Mouse (Mus musculus): ENCODE measurements around the gene Psen2.

The Psen2 gene

DNA sequence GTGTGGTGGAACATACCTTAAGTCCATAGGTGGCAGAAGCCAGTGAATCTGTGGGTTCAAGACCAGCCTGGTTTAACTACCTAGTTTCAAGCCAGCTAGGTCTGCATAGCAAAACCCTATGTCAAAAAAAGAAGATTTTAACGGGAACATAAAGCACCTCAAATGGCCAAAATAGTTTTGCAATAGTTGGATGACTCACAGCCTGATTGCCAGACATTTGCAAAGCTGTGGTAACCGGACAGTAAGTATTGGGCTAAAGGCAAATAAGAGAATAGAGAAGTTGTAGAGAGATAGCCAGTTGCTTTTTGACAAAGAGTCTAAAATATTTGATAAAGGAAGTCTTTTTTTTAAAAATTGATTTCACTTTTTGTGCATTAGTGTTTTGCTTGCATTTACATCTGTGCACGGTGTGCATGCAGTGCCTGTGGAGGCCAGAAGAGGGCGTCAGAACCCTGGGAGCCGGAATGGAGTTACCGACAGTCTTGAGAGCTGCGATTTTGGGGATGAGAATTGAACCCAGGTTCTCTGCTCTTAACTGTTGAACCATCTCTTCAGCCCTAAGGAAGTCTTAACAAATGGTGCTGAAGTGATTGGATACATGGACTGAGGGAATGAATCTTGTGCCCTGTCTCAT, at the start of gene Psen2:
TSS of gene Psen2 (minus strand) at position 75 of the 634 bp plus-strand sequence.
- DNase-seq (ENCODE audit: low spot score): no peak

DNA sequence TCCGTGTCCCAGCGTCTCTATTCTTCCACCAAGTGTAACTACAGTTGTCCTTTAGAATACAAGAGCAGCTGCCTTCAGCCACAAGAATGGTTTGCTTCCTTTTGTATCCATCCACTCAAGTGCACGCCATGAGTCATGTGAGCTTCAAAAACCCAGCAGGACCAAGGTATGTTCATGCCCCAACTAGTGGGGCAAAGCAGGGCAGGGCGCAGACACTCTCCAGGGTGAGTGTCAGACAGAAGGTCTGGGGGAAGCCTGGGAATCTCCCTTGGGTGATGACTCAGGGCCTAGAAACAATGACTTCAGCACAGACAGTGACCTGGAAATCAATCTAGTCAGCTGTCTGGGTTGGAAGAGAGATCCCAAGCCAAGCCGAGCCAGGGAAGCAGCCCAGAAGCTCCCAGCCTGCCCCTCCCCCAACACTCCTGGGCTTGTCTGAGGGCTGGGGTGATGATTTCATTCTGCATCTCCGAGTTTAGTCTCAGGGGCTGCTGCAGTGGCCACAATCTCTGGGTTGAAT, 49.6 kb upstream of the Psen2 start:
- no peak for DNase-seq (ENCODE audit: low spot score)

DNA sequence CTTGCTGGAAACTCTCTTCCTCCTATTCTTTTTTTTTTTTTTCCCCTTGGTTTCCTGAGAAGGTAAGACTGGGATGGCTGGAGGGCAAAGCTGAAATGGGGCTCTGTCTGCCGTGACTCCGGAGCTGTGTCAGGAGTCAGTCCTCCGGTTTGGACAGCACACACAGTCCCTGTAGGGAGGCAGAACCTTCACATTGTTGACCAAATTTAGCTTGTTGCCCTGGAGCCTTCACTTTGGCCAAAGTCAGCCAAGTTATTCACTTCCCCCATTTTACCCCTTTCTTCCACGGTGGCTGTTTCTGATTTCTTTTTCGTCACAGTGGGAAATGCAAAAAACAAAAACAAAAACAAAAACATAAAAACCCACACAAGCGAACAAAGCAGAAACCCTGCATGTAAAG, 49.0 kb upstream of the Psen2 start:
- no peak for DNase-seq (ENCODE audit: low spot score)

DNA sequence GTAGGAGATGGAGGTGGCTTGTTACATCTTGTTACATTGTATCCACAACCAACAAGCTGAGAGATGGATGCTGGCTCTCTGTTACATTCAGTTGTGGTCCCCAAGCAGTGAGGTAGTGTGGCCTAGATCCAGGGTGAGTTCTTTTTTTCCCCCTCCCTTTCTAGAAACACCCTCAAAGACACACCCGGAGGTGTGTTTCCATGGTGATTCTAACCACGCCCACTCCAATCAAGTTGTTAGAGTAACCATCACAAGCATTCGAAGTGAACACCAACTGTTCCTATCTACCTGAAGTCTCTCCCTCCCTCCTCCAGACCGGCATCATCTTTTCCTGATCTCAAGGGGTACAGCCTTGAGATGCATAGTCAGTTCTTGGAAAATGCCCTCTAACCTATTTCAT, 45.7 kb upstream of the Psen2 start:
- no peak for DNase-seq (ENCODE audit: low spot score)

DNA sequence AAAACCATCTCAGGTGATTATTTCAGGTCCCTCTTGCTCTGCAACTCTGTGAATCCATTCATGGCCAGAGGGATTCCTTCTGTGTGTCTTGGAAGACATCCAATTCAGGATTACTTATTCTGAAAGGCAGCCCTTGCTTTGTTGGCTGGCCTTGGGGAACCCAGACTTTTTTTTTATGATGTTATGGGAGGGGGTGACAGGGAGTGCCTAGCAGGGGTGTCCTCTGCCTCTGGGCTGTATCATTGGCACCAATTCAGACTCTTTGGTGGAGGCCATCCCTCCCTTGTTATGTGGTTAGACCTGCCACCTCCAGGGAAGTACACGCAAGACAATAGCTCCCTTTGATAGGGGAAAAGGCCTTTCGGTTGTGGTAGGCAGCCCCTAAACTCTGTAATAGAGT, 44.4 kb upstream of the Psen2 start:
- no peak for DNase-seq (ENCODE audit: low spot score)

DNA sequence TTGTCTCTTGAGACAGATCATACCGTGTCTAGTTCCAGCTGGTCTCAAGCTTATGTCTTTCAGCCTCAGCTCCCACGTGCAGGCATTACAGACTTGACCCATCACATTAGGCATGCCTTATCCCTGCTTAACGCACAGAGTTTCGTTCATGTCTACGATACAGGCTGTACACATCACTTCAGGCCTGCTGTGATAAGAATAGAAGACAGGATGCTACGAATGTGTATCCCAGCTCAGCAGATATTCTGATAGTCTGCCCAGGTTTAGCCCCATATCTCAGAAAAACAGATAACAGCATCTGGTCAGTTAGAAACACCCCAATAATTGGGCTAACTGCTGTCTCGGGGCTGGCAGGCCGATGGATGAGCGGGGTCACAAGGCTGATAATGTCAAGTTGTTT, 43.7 kb upstream of the Psen2 start:
- DNase-seq (ENCODE audit: low spot score): no peak

DNA sequence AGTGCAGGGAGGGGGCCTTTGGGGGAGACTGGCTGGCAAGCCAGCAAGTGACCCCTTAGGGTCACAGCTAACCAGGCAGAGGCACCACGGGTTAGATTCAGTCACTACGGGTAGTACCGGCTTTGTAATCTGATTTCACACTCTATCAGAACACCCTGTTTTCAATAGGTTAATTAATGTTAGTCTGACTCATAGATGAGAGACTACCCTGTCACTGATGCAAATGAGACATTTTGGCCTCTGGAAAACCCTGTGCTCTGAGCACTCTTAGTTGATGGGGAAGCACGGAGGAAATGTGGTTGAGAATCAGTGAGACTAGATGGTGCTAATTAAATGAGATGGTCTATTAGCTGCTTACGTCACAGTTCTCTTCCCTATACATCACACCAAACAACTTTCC, 40.4 kb upstream of the Psen2 start:
- no peak for DNase-seq (ENCODE audit: low spot score)

DNA sequence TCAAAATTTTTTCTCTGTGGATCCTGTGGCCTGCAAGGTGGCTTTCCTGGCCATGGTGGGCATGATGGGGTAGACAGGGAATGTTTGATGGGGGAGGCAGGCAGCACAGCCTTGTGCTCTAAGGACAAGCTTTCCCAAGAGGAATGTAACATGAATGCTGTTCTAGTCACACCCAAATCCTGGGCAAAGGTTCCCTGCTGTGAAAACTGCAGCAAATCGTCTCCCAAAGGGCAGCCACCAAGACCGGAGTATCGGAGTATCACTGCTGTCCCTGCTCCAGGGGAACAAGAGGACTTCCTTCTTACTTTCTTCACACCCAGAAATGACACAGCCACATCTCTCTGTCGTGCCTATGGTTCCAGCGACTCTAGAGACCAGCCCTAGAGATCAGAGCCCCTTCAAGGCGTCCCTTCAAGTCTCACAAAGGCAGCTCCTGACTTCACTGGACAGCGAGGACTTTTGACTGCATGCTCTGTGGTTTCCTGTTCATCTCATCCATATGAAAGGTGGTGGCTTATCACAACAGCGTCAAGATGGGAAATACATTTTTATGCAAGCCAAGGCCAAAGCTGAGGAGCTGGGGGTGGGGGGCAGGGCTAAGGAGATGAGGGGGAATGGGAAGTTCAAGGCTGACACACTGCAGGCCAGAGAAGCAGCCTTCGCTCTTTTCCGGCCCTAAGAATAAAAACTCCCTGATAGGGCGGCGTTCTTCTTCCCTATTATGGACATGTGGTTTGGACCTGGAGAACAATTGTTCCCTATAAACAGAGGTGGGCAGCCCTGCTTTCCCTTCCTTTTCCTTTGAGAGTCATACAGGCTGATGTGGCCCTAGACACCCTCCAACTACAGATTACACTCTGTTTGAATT, 39.2 kb upstream of the Psen2 start:
- DNase-seq (ENCODE audit: low spot score): no peak

DNA sequence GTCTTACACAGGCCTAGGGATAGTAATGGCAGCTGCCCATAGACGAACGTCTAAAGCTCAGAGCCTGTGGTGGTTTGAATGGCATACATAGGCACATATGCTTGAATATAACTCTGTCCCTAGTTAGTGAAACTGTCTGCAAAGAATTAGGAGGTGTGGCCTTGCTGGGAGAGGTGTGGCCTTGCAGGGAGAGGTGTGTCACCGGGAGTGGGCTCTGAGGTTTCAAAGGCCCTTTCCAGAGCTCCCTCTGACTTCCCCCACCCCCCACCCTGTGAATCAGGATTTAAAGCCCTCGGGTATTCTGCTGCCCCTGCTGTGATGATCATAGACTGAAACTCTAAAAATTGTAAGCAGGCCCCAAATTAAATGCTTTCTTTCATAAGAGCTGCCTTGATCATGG, 37.8 kb upstream of the Psen2 start:
- DNase-seq (ENCODE audit: low spot score): no peak

DNA sequence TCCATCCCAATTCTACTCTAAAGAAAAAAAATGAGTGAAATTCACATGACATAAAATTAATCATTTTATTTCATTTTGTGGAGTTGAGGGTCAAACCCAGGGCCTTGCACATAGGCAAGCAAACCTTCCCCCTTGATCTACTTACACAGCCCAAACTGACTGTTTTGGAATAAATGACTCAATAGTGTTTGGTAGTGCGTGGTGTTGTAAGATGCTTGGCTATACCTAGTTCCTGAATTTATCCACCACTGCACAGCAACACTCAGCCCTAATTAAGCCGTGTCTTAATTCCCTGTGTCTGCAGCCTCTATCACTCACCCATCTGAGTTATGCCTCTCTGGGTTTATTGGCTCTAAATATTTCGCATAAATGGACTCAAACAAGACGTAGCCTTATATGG, 37.1 kb upstream of the Psen2 start:
- no peak for DNase-seq (ENCODE audit: low spot score)

DNA sequence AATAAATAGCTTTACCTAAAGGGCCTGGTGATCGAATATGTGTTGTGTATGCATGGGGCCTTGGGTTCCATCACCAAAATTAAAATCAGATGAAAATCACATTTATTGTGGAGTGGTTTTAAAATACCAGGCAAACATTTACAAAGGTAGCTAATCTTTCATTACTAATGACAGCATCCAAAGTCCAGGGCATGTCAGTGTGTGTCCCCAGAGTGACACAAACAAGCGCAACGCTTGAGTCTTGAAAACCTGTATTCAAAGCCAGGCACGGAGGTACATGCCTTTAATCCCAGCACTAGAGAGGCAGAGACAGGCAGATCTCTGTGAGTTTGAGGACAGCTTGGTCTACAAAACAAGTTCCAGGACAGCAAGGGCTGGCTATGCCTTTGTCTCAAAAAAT, 36.5 kb upstream of the Psen2 start:
- DNase-seq (ENCODE audit: low spot score): no peak

DNA sequence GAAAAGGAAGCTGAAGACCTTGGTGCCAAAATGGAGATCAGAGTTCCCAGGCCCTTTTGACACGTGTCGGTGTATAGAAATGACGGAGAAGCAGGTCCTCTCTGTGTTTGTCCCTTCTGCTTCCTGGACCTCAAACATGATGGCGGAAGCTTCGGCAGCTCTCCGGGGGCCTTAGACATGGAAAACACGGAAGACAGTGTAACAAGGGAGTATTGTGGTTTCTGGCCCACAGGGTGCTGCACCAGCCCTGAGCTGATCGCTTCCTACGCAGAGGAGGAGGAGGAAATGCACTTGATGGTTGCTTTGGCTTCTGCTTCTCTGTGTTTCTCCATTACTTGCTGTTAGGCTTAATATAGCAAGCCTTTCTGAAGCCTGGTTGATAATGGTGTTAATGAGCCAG, 32.9 kb upstream of the Psen2 start:
- DNase-seq (ENCODE audit: low spot score): no peak

DNA sequence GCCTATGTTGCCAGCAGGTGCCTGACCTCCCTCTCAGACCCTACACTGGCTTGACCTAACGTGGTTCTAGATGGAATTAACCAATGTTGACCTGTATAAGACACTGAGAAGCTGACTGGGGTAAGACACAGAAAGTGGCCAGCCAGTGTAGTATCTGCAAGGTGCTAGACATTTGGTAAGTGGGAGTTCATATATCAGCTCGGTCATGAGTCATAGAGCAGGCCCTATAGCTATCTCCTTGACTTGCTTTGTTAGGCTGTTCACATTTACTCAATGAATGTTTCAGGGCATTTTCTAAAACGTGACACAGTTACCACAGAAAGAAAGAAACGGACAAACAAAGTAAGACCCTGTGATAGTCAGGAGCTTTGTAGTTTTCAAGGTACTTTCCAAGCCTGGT, 27.1 kb upstream of the Psen2 start:
- DNase-seq (ENCODE audit: low spot score): no peak

DNA sequence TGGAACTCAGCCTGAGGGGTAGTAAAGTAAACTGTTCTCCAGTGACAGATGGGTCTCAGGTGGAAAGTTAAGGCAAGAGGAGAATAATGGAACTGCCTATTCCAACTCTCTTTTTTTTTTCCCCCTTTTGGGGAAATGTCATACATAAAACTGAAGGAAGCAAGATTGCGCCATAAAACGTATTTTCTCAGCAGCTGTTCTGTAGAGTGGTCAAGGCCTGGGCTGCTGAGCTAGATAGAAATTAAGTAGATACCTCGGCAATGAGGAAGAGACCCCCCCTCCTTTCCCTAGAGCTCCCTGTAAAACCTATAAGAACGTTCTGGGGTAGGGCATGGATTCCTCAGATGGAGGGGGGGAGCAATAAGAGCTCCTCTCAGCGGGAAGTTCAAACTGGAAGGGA, 26.6 kb upstream of the Psen2 start:
- DNase-seq (ENCODE audit: low spot score): no peak

DNA sequence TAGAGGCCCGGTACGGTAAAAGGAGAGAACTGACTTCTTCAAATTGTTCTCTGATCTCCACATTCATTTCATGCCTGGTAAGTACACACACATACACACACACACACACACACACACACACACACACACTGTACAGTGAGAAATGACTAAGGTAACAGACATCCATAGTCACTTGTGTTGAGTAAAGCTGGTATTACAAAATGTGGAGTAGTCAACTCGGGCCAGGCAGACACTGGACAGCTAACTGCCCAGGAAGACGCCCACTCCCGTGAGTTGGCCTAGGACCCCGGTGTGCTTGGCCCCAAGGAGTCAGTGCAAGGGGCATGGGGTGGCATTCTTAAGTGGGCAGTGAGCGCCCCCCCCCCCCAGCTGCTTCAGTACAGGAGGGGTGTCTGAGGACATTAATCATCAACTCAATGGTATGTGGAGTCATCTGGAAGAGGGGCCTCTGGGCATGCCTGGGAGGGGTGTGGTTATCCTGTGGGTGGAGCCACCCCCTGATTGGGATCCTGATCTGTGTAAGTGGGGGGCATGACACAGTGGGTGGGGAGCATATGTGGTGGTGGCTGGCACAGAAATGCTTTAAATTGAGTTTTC, 25.7 kb upstream of the Psen2 start:
- DNase-seq (ENCODE audit: low spot score): no peak

DNA sequence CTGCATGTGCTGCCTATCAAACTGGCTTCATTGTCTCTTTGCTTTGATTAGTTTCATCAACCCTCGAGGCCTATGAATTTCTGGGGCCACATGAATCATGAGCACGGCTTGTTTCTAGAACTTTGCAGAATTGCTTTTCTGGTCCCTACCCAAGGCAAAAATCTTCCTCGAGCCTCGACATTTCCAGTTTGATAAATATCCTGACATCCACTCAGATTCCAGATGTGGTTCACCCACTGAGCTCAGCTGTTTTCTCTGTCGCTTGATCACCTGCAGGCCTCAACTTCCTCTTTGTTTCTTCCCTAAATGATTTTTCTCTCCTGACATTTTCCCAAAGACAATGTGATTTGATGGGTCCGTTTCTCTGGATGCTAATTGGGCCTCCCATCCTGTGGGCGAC, 25.0 kb upstream of the Psen2 start:
- DNase-seq (ENCODE audit: low spot score): no peak

DNA sequence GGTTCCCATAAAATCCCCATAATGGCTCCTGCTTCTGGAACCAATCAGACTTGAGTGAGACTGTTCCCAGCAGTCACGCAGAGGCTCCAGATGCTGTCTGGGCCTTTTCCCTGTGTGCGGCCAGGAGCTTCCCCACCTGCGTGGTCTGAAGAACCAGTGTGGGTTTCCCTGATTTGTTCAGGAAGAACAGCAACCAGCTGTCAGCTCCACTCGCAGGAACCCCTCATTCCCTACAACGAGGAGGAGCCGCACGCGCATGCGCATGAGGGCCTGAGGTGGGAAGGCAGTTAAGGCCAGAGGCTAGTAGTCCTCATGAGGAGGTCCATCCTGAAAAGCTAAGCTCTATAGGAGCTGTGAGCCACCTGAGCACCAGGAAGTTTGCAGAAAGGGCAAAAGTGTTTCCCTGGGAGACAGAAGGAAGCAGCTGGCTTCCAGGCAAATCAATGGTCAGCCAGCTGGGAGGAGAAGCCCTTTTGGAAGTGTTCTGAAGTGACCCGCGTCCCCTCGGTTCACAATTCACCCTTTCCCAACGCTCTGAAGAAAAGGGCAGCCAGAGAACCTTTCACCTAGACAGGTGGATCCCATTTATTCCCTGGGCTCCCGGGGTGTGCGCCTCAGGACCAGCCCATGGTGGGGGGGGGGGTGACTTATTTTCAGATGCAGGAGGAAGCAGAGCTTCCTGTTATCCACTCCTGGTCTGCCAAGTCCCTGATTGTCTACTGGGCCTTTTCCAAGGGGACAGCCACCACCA, 23.0 kb upstream of the Psen2 start:
- DNase-seq (ENCODE audit: low spot score): no peak

DNA sequence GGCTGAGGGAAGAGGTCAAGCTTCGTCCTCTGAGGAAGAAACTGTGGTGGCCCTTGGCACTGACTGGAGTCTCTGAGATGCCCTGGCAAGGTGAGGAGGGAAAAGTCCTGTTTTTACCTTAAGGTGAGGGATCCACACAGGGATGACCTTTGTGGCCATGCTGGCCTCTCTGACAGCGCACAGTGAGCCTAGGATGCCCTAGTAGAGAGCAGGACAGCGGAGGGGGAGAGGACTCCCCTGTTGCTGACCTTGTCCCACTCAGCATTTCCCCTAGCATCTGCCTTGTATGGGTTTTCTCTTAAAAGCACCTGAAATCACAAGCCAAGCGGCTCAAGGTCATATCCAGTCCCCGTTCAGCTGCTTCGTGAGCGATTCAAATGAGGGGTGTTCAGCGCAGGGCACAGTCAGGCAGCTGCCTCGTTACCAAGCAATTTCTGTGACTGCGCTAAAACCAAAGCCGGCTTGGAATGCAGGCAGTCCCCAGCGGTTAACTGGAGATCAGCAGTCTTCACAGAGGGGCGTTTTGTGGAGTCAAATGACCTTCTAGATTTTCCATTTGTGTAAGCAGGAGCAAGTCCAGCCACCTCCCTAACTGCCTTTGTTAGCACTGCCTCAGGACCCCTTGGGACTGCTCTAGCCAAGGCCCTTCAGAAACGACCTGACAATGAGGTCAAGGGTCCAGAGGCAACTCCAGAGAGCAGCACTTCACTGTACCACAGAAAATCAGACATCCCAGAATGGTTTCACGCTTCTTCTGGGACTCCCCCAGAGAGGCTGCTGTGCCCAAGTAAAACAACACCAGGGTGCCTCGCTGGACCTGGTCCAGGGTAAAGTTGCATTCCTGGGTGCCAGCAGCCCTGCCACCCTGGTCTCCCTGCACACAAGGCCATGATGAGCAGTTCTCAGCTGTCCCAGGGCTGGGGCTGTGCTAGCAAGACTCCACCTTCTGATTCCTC, 20.9 kb upstream of the Psen2 start:
- no peak for DNase-seq (ENCODE audit: low spot score)

DNA sequence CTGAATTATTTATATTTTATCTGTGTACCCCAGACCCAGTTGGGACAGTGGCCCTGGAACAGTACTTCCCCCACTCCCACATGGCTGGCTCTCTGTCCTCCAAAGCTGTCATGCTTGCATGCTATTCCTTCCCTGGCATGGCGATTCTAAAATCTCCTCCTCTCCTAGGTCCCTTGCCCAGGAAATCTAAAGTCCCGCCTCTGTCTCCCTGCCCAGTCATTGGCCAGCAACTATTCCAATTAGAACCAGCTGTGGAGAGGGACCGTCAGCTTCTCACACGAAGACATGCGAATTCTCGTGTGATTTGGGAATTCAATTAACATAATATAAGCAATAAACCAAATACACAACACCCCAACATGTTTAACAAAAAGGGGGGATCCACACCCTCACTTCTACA, 19.3 kb upstream of the Psen2 start:
- no peak for DNase-seq (ENCODE audit: low spot score)

DNA sequence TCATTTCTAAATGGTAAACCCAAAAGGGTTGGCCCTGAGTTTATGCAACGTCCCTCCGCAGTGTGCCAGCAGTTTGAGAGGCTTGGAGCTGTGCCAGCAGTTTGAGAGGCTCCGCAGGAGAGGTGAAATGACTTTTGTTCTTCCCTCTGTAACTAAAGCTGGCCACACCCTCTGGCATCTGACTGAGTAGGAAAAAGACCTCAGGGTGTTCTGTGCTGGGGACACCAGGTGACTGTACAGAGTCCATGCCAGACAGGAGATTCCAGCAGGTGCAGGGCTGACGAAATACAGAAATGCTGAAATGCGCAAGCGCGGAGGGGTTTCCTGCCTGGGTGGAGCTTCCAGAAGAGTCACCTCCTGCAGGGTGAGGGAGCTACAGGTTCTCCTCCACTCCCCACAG, 16.4 kb upstream of the Psen2 start:
- DNase-seq (ENCODE audit: low spot score): peak; percentile 51

DNA sequence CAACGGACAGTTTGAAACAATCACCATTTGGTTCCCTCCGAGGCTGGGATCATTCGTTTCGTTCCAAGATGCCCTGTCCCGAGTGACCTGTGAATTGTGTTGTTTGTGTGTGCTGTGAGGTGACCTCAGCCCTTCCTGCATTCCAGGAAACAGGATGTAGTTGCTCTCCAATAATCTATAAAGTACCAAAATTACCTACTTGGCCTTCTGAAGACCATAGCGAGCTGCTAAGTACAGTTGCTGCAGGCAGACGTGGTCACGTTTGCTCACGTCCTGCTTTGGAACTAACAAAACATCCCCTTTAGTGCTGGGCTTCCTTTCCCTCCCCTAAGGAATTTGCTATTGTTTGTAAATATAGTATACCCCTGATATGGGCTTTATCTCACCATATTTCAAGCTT, 14.3 kb upstream of the Psen2 start:
- no peak for DNase-seq (ENCODE audit: low spot score)

Data from spleen, adult 12 weeks (tissue).